Mouse (Mus musculus) E14TG2a.4 (cell line): ENCODE measurements around the gene Mtrf1.
A peak's percentile ranks its signal among the peaks of the same experiment; 100 is the strongest.

ENCODE experiments used
- H3K27me3 ChIP-seq: 2 replicates; pipeline ENCODE4 v1.6.1; 2014; ENCODE audit warnings: low read length, control low read depth; ENCODE audit not compliant: insufficient read depth
- H3K36me3 ChIP-seq: 2 replicates; pipeline ENCODE4 v1.6.1; 2014; ENCODE audit warnings: low read length, control low read depth; ENCODE audit not compliant: insufficient read depth
- H3K4me1 ChIP-seq: replicated peaks from 2 replicates; pipeline ENCODE4 v1.6.1; 2014; ENCODE audit warnings: low read depth, low read length, control low read depth
- H3K4me3 ChIP-seq: replicated peaks from 2 replicates; pipeline ENCODE4 v1.5.1; 2014; ENCODE audit warnings: mild to moderate bottlenecking, low read length
- H3K9me3 ChIP-seq: 2 replicates; pipeline ENCODE4 v1.6.1; 2014; ENCODE audit warnings: low read length, control low read depth
- CTCF ChIP-seq: conservative IDR thresholded peaks from 2 replicates; pipeline ENCODE4 v1.5.1; 2014; ENCODE audit warnings: low read length
- NANOG ChIP-seq: IDR thresholded peaks from 2 replicates; pipeline ENCODE4 v1.6.1; 2014; ENCODE audit warnings: borderline replicate concordance, low read length, mixed read lengths
- POU5F1 ChIP-seq: IDR thresholded peaks from 2 replicates; pipeline ENCODE4 v1.6.1; 2014; ENCODE audit warnings: low read length, borderline replicate concordance

Gene Mtrf1

GRCm38 (mm10) chr14:79465623-79466022 is 68.1 kb downstream of the Mtrf1 start:
- TF ChIP-seq CTCF (no peak), NANOG (no peak), POU5F1 (no peak)
- Histone ChIP-seq H3K27me3 (no peaks in the 10 kb centered on the region), H3K36me3 (peaks cover 78% of the 10 kb centered on the region), H3K4me1 (no peaks in the 10 kb centered on the region), H3K4me3 (no peak overlapping the region), H3K9me3 (no peaks in the 10 kb centered on the region)

DNA sequence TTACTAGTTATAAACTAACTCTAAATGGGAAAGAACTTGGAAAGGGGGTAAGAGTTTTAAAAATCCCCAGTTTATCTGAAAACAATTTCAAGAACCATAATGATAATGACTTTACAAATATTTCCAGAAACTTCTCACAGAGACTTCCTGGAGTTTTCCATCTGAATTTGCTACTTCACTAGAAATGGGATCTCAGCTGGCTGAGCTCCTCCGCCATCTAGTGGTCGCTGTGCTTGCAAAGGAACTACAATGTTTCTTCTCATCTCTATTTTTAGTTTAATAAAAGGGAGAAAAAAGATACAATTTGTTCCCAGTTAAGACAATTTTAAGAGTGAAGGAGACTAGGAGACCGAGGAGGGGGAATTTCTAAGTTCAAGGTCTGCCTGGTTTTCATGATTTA is 70.0 kb downstream of the Mtrf1 start:
- peaks cover 83% of the 10 kb centered on the region for H3K36me3 ChIP-seq
- H3K27me3 ChIP-seq: no peaks in the 10 kb centered on the region
- no peaks in the 10 kb centered on the region for H3K4me1 ChIP-seq
- TF ChIP-seq POU5F1 (no peak), CTCF (peak; percentile 65), NANOG (no peak)
- H3K4me3 ChIP-seq: no peak overlapping the region
- no peaks in the 10 kb centered on the region for H3K9me3 ChIP-seq
